Mouse (Mus musculus): ENCODE results near the gene Maml2. TPM values are rescaled to one million over a fixed set of nuclear protein-coding genes. Genes with fewer than 3 reads are reported as not detected.
A peak's percentile ranks its signal among the peaks of the same experiment; 100 is the strongest.

The Maml2 gene
- polyA plus RNA-seq, 1 experiment from 2014 or later, result 11.5 TPM

GRCm38 (mm10) chr9:13506956-13507821 is 209.4 kb downstream of the Maml2 start:
- no peak overlapping the region for H3K27ac ChIP-seq
- H3K4me1 ChIP-seq (replicated peaks), result no peaks in the 10 kb centered on the region
- no peaks in the 10 kb centered on the region for H3K36me3 ChIP-seq
- H3K27me3 ChIP-seq, result no peaks in the 10 kb centered on the region
- WGBS, result 73% methylated on average over 6 of the region's 6 CpGs
- H3K9ac ChIP-seq (replicated peaks), result no peak overlapping the region
- H3K4me2 ChIP-seq (replicated peaks), result no peak overlapping the region
- no peak for ATAC-seq
- no peaks in the 10 kb centered on the region for H3K9me3 ChIP-seq
- no peak overlapping the region for H3K4me3 ChIP-seq (replicated peaks)

- H3K9ac ChIP-seq (replicated peaks), result no peak overlapping the region
- no peaks in the 10 kb centered on the region for H3K36me3 ChIP-seq
- no peak overlapping the region for H3K4me3 ChIP-seq (replicated peaks)
- H3K27ac ChIP-seq, result no peak overlapping the region
- H3K27me3 ChIP-seq, result no peaks in the 10 kb centered on the region
- no peak overlapping the region for H3K4me2 ChIP-seq (replicated peaks)
- no peaks in the 10 kb centered on the region for H3K9me3 ChIP-seq
- H3K4me1 ChIP-seq (replicated peaks), result peaks cover 3% of the 10 kb centered on the region
- no peak for ATAC-seq
- 92% methylated on average over 9 of the region's 9 CpGs for WGBS
Observed at GRCm38 (mm10) chr9:13507822-13508188, 210.0 kb downstream of the Maml2 start.

- Histone ChIP-seq H3K4me1 (replicated peaks) (peaks cover 7% of the 10 kb centered on the region), H3K9ac (replicated peaks) (no peak overlapping the region), H3K4me3 (replicated peaks) (no peak overlapping the region), H3K27ac (no peak overlapping the region), H3K36me3 (no peaks in the 10 kb centered on the region), H3K27me3 (no peaks in the 10 kb centered on the region), H3K4me2 (replicated peaks) (no peak overlapping the region), H3K9me3 (no peaks in the 10 kb centered on the region)
- 78% methylated on average over 6 of the region's 6 CpGs for WGBS
- ATAC-seq, result peak; percentile 45; the same call in 1 of the 2 replicates
Observed at GRCm38 (mm10) chr9:13509751-13510150, 212.0 kb downstream of the Maml2 start.

- peaks cover 7% of the 10 kb centered on the region for H3K4me1 ChIP-seq (replicated peaks)
- H3K4me3 ChIP-seq (replicated peaks), result no peak overlapping the region
- H3K4me2 ChIP-seq (replicated peaks), result no peak overlapping the region
- no peak overlapping the region for H3K9ac ChIP-seq (replicated peaks)
- no peak for ATAC-seq
- no peaks in the 10 kb centered on the region for H3K36me3 ChIP-seq
- WGBS, result 85% methylated on average over 5 of the region's 5 CpGs
- no peak overlapping the region for H3K27ac ChIP-seq
- no peaks in the 10 kb centered on the region for H3K9me3 ChIP-seq
- H3K27me3 ChIP-seq, result no peaks in the 10 kb centered on the region
Observed at GRCm38 (mm10) chr9:13510621-13511369, 213.0 kb downstream of the Maml2 start.

GRCm38 (mm10) chr9:13513135-13513534 is 215.4 kb downstream of the Maml2 start:
- Histone ChIP-seq H3K9ac (replicated peaks) (no peak overlapping the region), H3K36me3 (no peaks in the 10 kb centered on the region), H3K27me3 (no peaks in the 10 kb centered on the region), H3K4me3 (replicated peaks) (no peak overlapping the region), H3K9me3 (no peaks in the 10 kb centered on the region), H3K4me1 (replicated peaks) (peaks cover 7% of the 10 kb centered on the region), H3K4me2 (replicated peaks) (no peak overlapping the region), H3K27ac (no peak overlapping the region)
- no peak for ATAC-seq
- WGBS, result 34% methylated on average over 5 of the region's 5 CpGs

GRCm38 (mm10) chr9:13514435-13514834 is 216.7 kb downstream of the Maml2 start:
- H3K4me3 ChIP-seq (replicated peaks), result no peak overlapping the region
- ATAC-seq, result no peak

GRCm38 (mm10) chr9:13515976-13516375 is 218.2 kb downstream of the Maml2 start:
- Histone ChIP-seq H3K4me1 (replicated peaks) (peaks cover 7% of the 10 kb centered on the region), H3K9ac (replicated peaks) (no peak overlapping the region), H3K36me3 (no peaks in the 10 kb centered on the region), H3K4me3 (replicated peaks) (no peak overlapping the region), H3K27me3 (no peaks in the 10 kb centered on the region), H3K4me2 (replicated peaks) (no peak overlapping the region), H3K9me3 (no peaks in the 10 kb centered on the region), H3K27ac (no peak overlapping the region)
- 84% methylated on average over 2 of the region's 2 CpGs for WGBS
- ATAC-seq, result no peak

More at GRCm38 (mm10) chr9:13514435-13514834, 216.7 kb downstream of the Maml2 start:
- H3K27me3 ChIP-seq, result no peaks in the 10 kb centered on the region
- no peak overlapping the region for H3K4me2 ChIP-seq (replicated peaks)
- no peaks in the 10 kb centered on the region for H3K9me3 ChIP-seq
- H3K9ac ChIP-seq (replicated peaks), result no peak overlapping the region
- H3K36me3 ChIP-seq, result no peaks in the 10 kb centered on the region
- H3K27ac ChIP-seq, result no peak overlapping the region
- peaks cover 7% of the 10 kb centered on the region for H3K4me1 ChIP-seq (replicated peaks)

- Histone ChIP-seq H3K4me3 (replicated peaks) (no peak overlapping the region), H3K4me2 (replicated peaks) (no peak overlapping the region), H3K9me3 (no peaks in the 10 kb centered on the region), H3K27ac (no peak overlapping the region), H3K4me1 (replicated peaks) (peaks cover 7% of the 10 kb centered on the region), H3K36me3 (no peaks in the 10 kb centered on the region), H3K9ac (replicated peaks) (no peak overlapping the region), H3K27me3 (no peaks in the 10 kb centered on the region)
- WGBS, result 91% methylated on average over 2 of the region's 2 CpGs
- no peak for ATAC-seq
Observed at GRCm38 (mm10) chr9:13518031-13518430, 220.3 kb downstream of the Maml2 start.

- H3K27me3 ChIP-seq, result no peaks in the 10 kb centered on the region
- H3K4me1 ChIP-seq (replicated peaks), result peaks cover 5% of the 10 kb centered on the region; the same call in 1 of the 2 replicates
- H3K4me2 ChIP-seq (replicated peaks), result no peak overlapping the region
- H3K9ac ChIP-seq (replicated peaks), result no peak overlapping the region
- no peaks in the 10 kb centered on the region for H3K36me3 ChIP-seq
- no peak for ATAC-seq
- no peaks in the 10 kb centered on the region for H3K9me3 ChIP-seq
- H3K27ac ChIP-seq, result no peak overlapping the region
- WGBS, result 98% methylated on average over 2 of the region's 2 CpGs
- no peak overlapping the region for H3K4me3 ChIP-seq (replicated peaks)
Observed at GRCm38 (mm10) chr9:13518441-13518971, 220.7 kb downstream of the Maml2 start.

GRCm38 (mm10) chr9:13522061-13522820 is 224.5 kb downstream of the Maml2 start:
- H3K9me3 ChIP-seq, result no peaks in the 10 kb centered on the region
- 44% methylated on average over 9 of the region's 9 CpGs for WGBS
- no peaks in the 10 kb centered on the region for H3K27me3 ChIP-seq
- H3K4me3 ChIP-seq (replicated peaks), result no peak overlapping the region
- H3K36me3 ChIP-seq, result no peaks in the 10 kb centered on the region
- H3K9ac ChIP-seq (replicated peaks), result no peak overlapping the region
- H3K4me1 ChIP-seq (replicated peaks), result peaks cover 15% of the 10 kb centered on the region
- H3K27ac ChIP-seq, result no peak overlapping the region
- no peak overlapping the region for H3K4me2 ChIP-seq (replicated peaks)
- no peak for ATAC-seq

GRCm38 (mm10) chr9:13523046-13523445 is 225.3 kb downstream of the Maml2 start:
- H3K9ac ChIP-seq (replicated peaks), result no peak overlapping the region
- H3K27ac ChIP-seq, result no peak overlapping the region
- no peaks in the 10 kb centered on the region for H3K27me3 ChIP-seq
- no peaks in the 10 kb centered on the region for H3K36me3 ChIP-seq
- no peak overlapping the region for H3K4me2 ChIP-seq (replicated peaks)
- no peak overlapping the region for H3K4me3 ChIP-seq (replicated peaks)
- no peak for ATAC-seq
- no peaks in the 10 kb centered on the region for H3K9me3 ChIP-seq
- peaks cover 22% of the 10 kb centered on the region for H3K4me1 ChIP-seq (replicated peaks)
- WGBS, result 91% methylated on average over 3 of the region's 3 CpGs

- Histone ChIP-seq H3K27me3 (no peaks in the 10 kb centered on the region), H3K27ac (no peak overlapping the region), H3K9me3 (no peaks in the 10 kb centered on the region), H3K9ac (replicated peaks) (no peak overlapping the region), H3K36me3 (no peaks in the 10 kb centered on the region), H3K4me1 (replicated peaks) (peaks cover 30% of the 10 kb centered on the region), H3K4me3 (replicated peaks) (no peak overlapping the region), H3K4me2 (replicated peaks) (no peak overlapping the region)
- no peak for ATAC-seq
- 91% methylated on average over 1 of the region's 1 CpGs for WGBS
Observed at GRCm38 (mm10) chr9:13525075-13525474, 227.3 kb downstream of the Maml2 start.
